Mouse (Mus musculus) heart, postnatal 0 days (tissue): ENCODE data around the gene Gpr180. TPM values are rescaled to one million over a fixed set of nuclear protein-coding genes. Genes with fewer than 3 reads are reported as not detected.

Source experiments
- ATAC-seq: fragments of 200-750 bp; cut with Nextera tagmentation; 2 replicates; pipeline ENCODE4 v1.8.0; 2017; ENCODE audit warnings: low read depth, moderate number of reproducible peaks, moderate library complexity; ENCODE audit not compliant: insufficient read depth
- DNase-seq: peaks from one replicate; pipeline ENCODE4 v3.0.0-alpha.2; 2016; ENCODE audit warnings: low spot score
- H3K27ac ChIP-seq: fragments of 300-500 bp; sonication (generic); 2 replicates; pipeline ENCODE4 v1.5.1; 2014; ENCODE audit warnings: low read depth, mild to moderate bottlenecking
- H3K27me3 ChIP-seq: fragments of 300-500 bp; sonication (generic); 2 replicates; pipeline ENCODE4 v1.6.1; 2014; ENCODE audit warnings: low read length, mixed read lengths; ENCODE audit not compliant: control insufficient read depth, insufficient read depth
- H3K36me3 ChIP-seq: fragments of 300-500 bp; sonication (generic); replicated peaks from 2 replicates; pipeline ENCODE4 v1.6.1; 2014; ENCODE audit warnings: low read length, mixed read lengths; ENCODE audit not compliant: control insufficient read depth, insufficient read depth
- H3K4me1 ChIP-seq: fragments of 300-500 bp; sonication (generic); 2 replicates; pipeline ENCODE4 v1.6.1; 2014; ENCODE audit warnings: antibody characterized with exemption; ENCODE audit not compliant: control insufficient read depth, insufficient read depth
- H3K4me2 ChIP-seq: fragments of 300-500 bp; sonication (generic); 2 replicates; pipeline ENCODE4 v1.6.1; 2014; ENCODE audit warnings: low read depth, mild to moderate bottlenecking, low read length, moderate library complexity
- H3K4me3 ChIP-seq: fragments of 300-500 bp; sonication (generic); 2 replicates; pipeline ENCODE4 v1.5.1; 2014; ENCODE audit warnings: low read depth, low read length
- H3K9ac ChIP-seq: fragments of 300-500 bp; sonication (generic); replicated peaks from 2 replicates; pipeline ENCODE4 v1.6.1; 2014; ENCODE audit warnings: low read depth, low read length, mixed read lengths
- H3K9me3 ChIP-seq: fragments of 300-500 bp; sonication (generic); replicated peaks from 2 replicates; pipeline ENCODE4 v1.6.1; 2016; ENCODE audit warnings: low read length; ENCODE audit not compliant: control insufficient read depth
- CTCF ChIP-seq: IDR thresholded peaks from 2 replicates; pipeline ENCODE4 v1.5.1; 2016; ENCODE audit warnings: antibody characterized with exemption, control low read depth, low read depth
- EP300 ChIP-seq: IDR thresholded peaks from 2 replicates; pipeline ENCODE4 v1.6.1; 2016; ENCODE audit warnings: antibody characterized with exemption, low read depth
- WGBS: fragments of 180-500 bp; shearing (Covaris S2); extraction: QIAGEN DNeasy Blood & Tissue Kit; methylation state at CpG from one replicate; pipeline ENCODE4 v1.1.7; 2014; 5-methylcytosine and 5-hydroxymethylcytosine counted together
- polyA plus RNA-seq: library from polyadenylated mRNA; unstranded; fragments of >200 nt; fragmentation: Nextera tagmentation; extraction: Ambion mirVana; gene quantifications from 2 replicates; pipeline ENCODE4 v1.2.1, GENCODE M21; 2015
- total RNA-seq: library from RNA; depleted of rRNA; stranded (reverse); fragments of >200 nt; gene quantifications from 2 replicates; pipeline ENCODE4 v1.2.3, GENCODE M21; 2014; ENCODE audit warnings: low replicate concordance; rRNA removed

The Gpr180 gene
- total and polyA plus RNA-seq, 2 experiments from 2014 or later = 41.6 to 70.0 TPM

- Histone ChIP-seq H3K4me3 (no peak overlapping the region), H3K36me3 (no peaks in the 10 kb centered on the region), H3K9ac (no peak overlapping the region), H3K4me2 (no peak overlapping the region), H3K9me3 (0 out of 2 replicates have a peak, but pooled peaks cover 5% of the 10 kb centered on the region), H3K27me3 (peaks cover 20% of the 10 kb centered on the region; the same call in 1 of the 2 replicates), H3K27ac (no peak overlapping the region), H3K4me1 (no peaks in the 10 kb centered on the region)
- TF ChIP-seq CTCF (peak; percentile 49), EP300 (no peak)
- DNase-seq = no peak
- no peak for ATAC-seq
- WGBS = 21% methylated on average over 5 of the region's 5 CpGs
Observed at GRCm38 (mm10) chr14:118209642-118210041, 72.7 kb downstream of the Gpr180 start.

- Histone ChIP-seq H3K27ac (no peak overlapping the region), H3K4me2 (no peak overlapping the region), H3K4me1 (no peaks in the 10 kb centered on the region), H3K27me3 (peaks cover 20% of the 10 kb centered on the region; the same call in 1 of the 2 replicates), H3K9me3 (0 out of 2 replicates have a peak, but pooled peaks cover 2% of the 10 kb centered on the region), H3K9ac (no peak overlapping the region), H3K36me3 (no peaks in the 10 kb centered on the region), H3K4me3 (no peak overlapping the region)
- DNase-seq (no peak), ATAC-seq (no peak)
- 66% methylated on average over 15 of the region's 15 CpGs for WGBS
- TF ChIP-seq CTCF (no peak), EP300 (no peak)
Observed at GRCm38 (mm10) chr14:118212188-118212804, 75.3 kb downstream of the Gpr180 start.

Other genes starting within 250 kb of the Gpr180 start
- 3.1 and 58.5 TPM in 2 replicates for gene Dct, start 84.9 kb upstream of the Gpr180 start, total RNA-seq
- 4.0 and 6.2 TPM in 2 replicates for gene Dct, start 84.9 kb upstream of the Gpr180 start, polyA plus RNA-seq
- gene Tgds, start 4.4 kb upstream of the Gpr180 start, total RNA-seq = 15.8 and 17.3 TPM in 2 replicates
- gene Tgds, start 4.4 kb upstream of the Gpr180 start, polyA plus RNA-seq = 25.2 and 28.4 TPM in 2 replicates
- not detected in 2 replicates for gene Sox21, start 99.9 kb downstream of the Gpr180 start, total RNA-seq
- gene Sox21, start 99.9 kb downstream of the Gpr180 start, polyA plus RNA-seq = not detected in 2 replicates
- not detected in 2 replicates for gene Gm9376, start 129.8 kb downstream of the Gpr180 start, total RNA-seq
- gene Gm9376, start 129.8 kb downstream of the Gpr180 start, polyA plus RNA-seq = not detected in 2 replicates